Comparison of ENCODE assay signal across 8 mouse cellular contexts in the genomic region with DNA sequence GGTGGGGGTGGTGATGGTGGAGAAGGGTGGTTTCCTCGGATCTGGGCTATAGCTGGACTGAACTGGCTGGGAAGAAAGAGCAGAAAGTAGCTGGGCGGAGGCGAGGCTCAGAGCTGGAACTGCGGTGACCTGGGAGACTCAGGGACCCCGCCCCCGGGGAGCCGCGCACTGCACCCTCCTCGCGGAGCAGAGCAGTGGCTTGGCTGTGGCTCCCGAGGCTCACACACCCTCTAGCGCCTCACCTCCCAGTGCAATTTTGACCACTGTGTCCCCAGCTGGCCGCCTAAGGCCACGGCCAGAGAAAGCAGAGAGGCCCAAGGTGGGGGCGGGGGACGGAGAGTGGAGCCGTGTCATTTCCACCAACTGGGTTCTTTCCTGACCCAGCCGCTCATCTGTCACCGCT. TPM values are rescaled to one million over a fixed set of nuclear protein-coding genes. Genes with fewer than 3 reads are reported as not detected.
A peak's percentile ranks its signal among the peaks of the same experiment; 100 is the strongest.
DNase-seq lines count a peak whose midpoint lies in the region; ATAC-seq and TF ChIP-seq lines count a peak whose summit lies in the region.

No protein-coding gene starts in this region.

- peak overlapping the region; percentile 13; the same call in 1 of the 2 replicates for H3K4me3 ChIP-seq in layer of hippocampus, adult 2 months
- 0 out of 2 replicates have a peak overlapping the region, but pooled peaks have one; percentile 7 for H3K4me3 ChIP-seq in liver, embryonic 15.5 days (replicated peaks)

- ATAC-seq in liver, embryonic 15.5 days (ENCODE audit: insufficient read depth): no peak
- no peak for ATAC-seq in activated CD4-positive, CD25-positive, alpha-beta regulatory T cell, adult 4 months

- H3K36me3 ChIP-seq in liver, embryonic 15.5 days (replicated peaks): no peaks in the 10 kb centered on the region

- H3K9me3 ChIP-seq in liver, embryonic 15.5 days (replicated peaks): no peaks in the 10 kb centered on the region

- peak overlapping the region; percentile 38 for H3K4me2 ChIP-seq in liver, embryonic 15.5 days

- no peak for DNase-seq in layer of hippocampus, adult 2 months (ENCODE audit: low spot score in 2 of 2)
- DNase-seq in layer of hippocampus, postnatal 14 days (ENCODE audit: low spot score in 2 of 2): no peak
- peak; percentile 73 for DNase-seq in embryo, embryonic 10.5 days (ENCODE audit: low spot score)
- DNase-seq in heart, postnatal 10 days: peak; percentile 11 to 13
- DNase-seq in spleen, postnatal 10 days (ENCODE audit: low spot score in 2 of 2): no peak
- no peak for DNase-seq in cerebellum, adult 11 months

- H3K9ac ChIP-seq in liver, embryonic 15.5 days: no peak overlapping the region

- no peak overlapping the region for H3K27ac ChIP-seq in layer of hippocampus, adult 2 months
- H3K27ac ChIP-seq in liver, embryonic 15.5 days (replicated peaks): no peak overlapping the region

- under 1% methylated on average over 19 of the region's 19 CpGs for WGBS in liver, embryonic 15.5 days (ENCODE audit: insufficient replicate concordance)

- intact Hi-C loops in heart, postnatal 10 days (cut with DNase I): no loop called here

- H3K4me1 ChIP-seq in liver, embryonic 15.5 days (replicated peaks): no peaks in the 10 kb centered on the region

- H3K27me3 ChIP-seq in liver, embryonic 15.5 days: peaks cover 54% of the 10 kb centered on the region

- TF ChIP-seq CTCF in layer of hippocampus, adult 2 months (conservative IDR thresholded peaks at IDR 0.05): 0 out of 2 replicates have a peak, but pooled peaks have one; percentile 5

RNA-seq across cellular contexts. Expression of gene Pou4f2, which starts 16.3 kb away (rescaled TPM):
- not detected for total RNA-seq in layer of hippocampus, adult 2 months (2021)
- total RNA-seq in layer of hippocampus, postnatal 14 days (2021): not detected
- total RNA-seq in heart, postnatal 10 days (2021): not detected
- not detected in 2 replicates for polyA plus RNA-seq in liver, embryonic 15.5 days (2015; fragmentation: Nextera tagmentation; extraction: Ambion mirVana)
- polyA plus RNA-seq in activated CD4-positive, CD25-positive, alpha-beta regulatory T cell, adult 4 months (2017; shearing (Covaris generic)): not detected

Comparison
In these comparisons a context has a peak if more than half of its experiments do, and no peak if none do; other contexts are left out.
1. DNase-seq: peak in embryo, embryonic 10.5 days (single experiment) and heart, postnatal 10 days (2 of 2); none in layer of hippocampus, adult 2 months (0 of 2), layer of hippocampus, postnatal 14 days (0 of 2), spleen, postnatal 10 days (0 of 2) and cerebellum, adult 11 months (single experiment).